Mouse (Mus musculus) liver, postnatal 0 days (tissue): ENCODE measurements around the gene Igfbp5.

Experiments used
- CTCF ChIP-seq: sonication (generic); IDR thresholded peaks from 2 replicates; pipeline ENCODE4 v1.5.1; 2016; ENCODE audit warnings: antibody characterized with exemption, low read depth
- EP300 ChIP-seq: IDR thresholded peaks from 2 replicates; pipeline ENCODE4 v1.6.1; 2016; ENCODE audit warnings: antibody characterized with exemption, low read depth, mild to moderate bottlenecking

- TF ChIP-seq CTCF = no peak
- no peak for TF ChIP-seq EP300
Observed at GRCm38 (mm10) chr1:72842666-72843459, 31.8 kb downstream of the Igfbp5 start.
